Mouse (Mus musculus): ENCODE results near the gene Tnrc6b. TPM values are rescaled to one million over a fixed set of nuclear protein-coding genes. Genes with fewer than 3 reads are reported as not detected.

Gene Tnrc6b
- total and polyA plus RNA-seq, 3 experiments: 14.2 to 146 (median 24.5) TPM

GRCm38 (mm10) chr15:80683990-80684389 lies 27.1 kb upstream of the Tnrc6b start:
- peaks cover 87% of the 10 kb centered on the region for H3K27me3 ChIP-seq (ENCODE audit: insufficient read depth, low read length)
- H3K4me3 ChIP-seq (ENCODE audit: low read depth, low read length): no peak overlapping the region
- ATAC-seq (ENCODE audit: extremely low read depth, insufficient number of reproducible peaks, low FRiP score, poor library complexity, severe bottlenecking): no peak
- peaks cover 7% of the 10 kb centered on the region for H3K4me1 ChIP-seq (ENCODE audit: insufficient read depth, low read depth, low read length)
- no peak for TF ChIP-seq POLR2AphosphoS5 (IDR thresholded peaks at IDR 0.05; ENCODE audit: insufficient replicate concordance, low read depth, low read length)
- no peak for TF ChIP-seq GATA1 (IDR thresholded peaks at IDR 0.05; ENCODE audit: borderline replicate concordance, low read length)
- no peak for TF ChIP-seq GATA2 (IDR thresholded peaks at IDR 0.05; ENCODE audit: borderline replicate concordance, low read depth, low read length)
- no peak for TF ChIP-seq CTCF (IDR thresholded peaks at IDR 0.05; ENCODE audit: low read depth, low read length)
- no peak for TF ChIP-seq TAL1 (conservative IDR thresholded peaks at IDR 0.05; ENCODE audit: low read depth, low read length)
- no peak for DNase-seq (ENCODE audit: low spot score)
- no peaks in the 10 kb centered on the region for H3K9me3 ChIP-seq (replicated peaks)
- H3K36me3 ChIP-seq (replicated peaks): no peaks in the 10 kb centered on the region

GRCm38 (mm10) chr15:80684786-80685602 lies 26.1 kb upstream of the Tnrc6b start:
- DNase-seq (ENCODE audit: low spot score) (no peak), ATAC-seq (ENCODE audit: extremely low read depth, insufficient number of reproducible peaks, low FRiP score, poor library complexity, severe bottlenecking) (no peak)
- Histone ChIP-seq H3K36me3 (replicated peaks) (no peaks in the 10 kb centered on the region), H3K27me3 (ENCODE audit: insufficient read depth, low read length) (peaks cover 85% of the 10 kb centered on the region), H3K4me3 (ENCODE audit: low read depth, low read length) (no peak overlapping the region), H3K4me1 (ENCODE audit: insufficient read depth, low read depth, low read length) (peaks cover 11% of the 10 kb centered on the region), H3K9me3 (replicated peaks) (no peaks in the 10 kb centered on the region)
- TF ChIP-seq GATA1 (IDR thresholded peaks at IDR 0.05; ENCODE audit: borderline replicate concordance, low read length) (no peak), TAL1 (conservative IDR thresholded peaks at IDR 0.05; ENCODE audit: low read depth, low read length) (no peak), CTCF (IDR thresholded peaks at IDR 0.05; ENCODE audit: low read depth, low read length) (no peak), GATA2 (IDR thresholded peaks at IDR 0.05; ENCODE audit: borderline replicate concordance, low read depth, low read length) (no peak), POLR2AphosphoS5 (IDR thresholded peaks at IDR 0.05; ENCODE audit: insufficient replicate concordance, low read depth, low read length) (no peak)

- no peak for DNase-seq (ENCODE audit: low spot score)
- TF ChIP-seq CTCF (IDR thresholded peaks at IDR 0.05; ENCODE audit: low read depth, low read length) (no peak), GATA1 (IDR thresholded peaks at IDR 0.05; ENCODE audit: borderline replicate concordance, low read length) (no peak), GATA2 (IDR thresholded peaks at IDR 0.05; ENCODE audit: borderline replicate concordance, low read depth, low read length) (no peak), TAL1 (conservative IDR thresholded peaks at IDR 0.05; ENCODE audit: low read depth, low read length) (no peak), POLR2AphosphoS5 (IDR thresholded peaks at IDR 0.05; ENCODE audit: insufficient replicate concordance, low read depth, low read length) (no peak)
- Histone ChIP-seq H3K4me1 (ENCODE audit: insufficient read depth, low read depth, low read length) (peaks cover 11% of the 10 kb centered on the region), H3K9me3 (replicated peaks) (no peaks in the 10 kb centered on the region), H3K4me3 (ENCODE audit: low read depth, low read length) (no peak overlapping the region), H3K36me3 (replicated peaks) (no peaks in the 10 kb centered on the region), H3K27me3 (ENCODE audit: insufficient read depth, low read length) (peaks cover 85% of the 10 kb centered on the region)
- ATAC-seq (ENCODE audit: extremely low read depth, insufficient number of reproducible peaks, low FRiP score, poor library complexity, severe bottlenecking): no peak
These were observed 25.6 kb upstream of the Tnrc6b start for GRCm38 (mm10) chr15:80685603-80685895.

GRCm38 (mm10) chr15:80688536-80688935 lies 22.6 kb upstream of the Tnrc6b start:
- Histone ChIP-seq H3K27me3 (ENCODE audit: insufficient read depth, low read length) (peaks cover 85% of the 10 kb centered on the region), H3K9me3 (replicated peaks) (no peaks in the 10 kb centered on the region), H3K36me3 (replicated peaks) (no peaks in the 10 kb centered on the region), H3K4me1 (ENCODE audit: insufficient read depth, low read depth, low read length) (peaks cover 14% of the 10 kb centered on the region), H3K4me3 (ENCODE audit: low read depth, low read length) (no peak overlapping the region)
- DNase-seq (ENCODE audit: low spot score) (no peak), ATAC-seq (ENCODE audit: extremely low read depth, insufficient number of reproducible peaks, low FRiP score, poor library complexity, severe bottlenecking) (peak; percentile 34; the same call in 1 of the 2 replicates)
- no peak for TF ChIP-seq POLR2AphosphoS5 (IDR thresholded peaks at IDR 0.05; ENCODE audit: insufficient replicate concordance, low read depth, low read length)
- no peak for TF ChIP-seq CTCF (IDR thresholded peaks at IDR 0.05; ENCODE audit: low read depth, low read length)
- TF ChIP-seq GATA2 (IDR thresholded peaks at IDR 0.05; ENCODE audit: borderline replicate concordance, low read depth, low read length): no peak
- no peak for TF ChIP-seq GATA1 (IDR thresholded peaks at IDR 0.05; ENCODE audit: borderline replicate concordance, low read length)
- TF ChIP-seq TAL1 (conservative IDR thresholded peaks at IDR 0.05; ENCODE audit: low read depth, low read length): no peak

- no peak for DNase-seq (ENCODE audit: low spot score)
- H3K27me3 ChIP-seq (ENCODE audit: insufficient read depth, low read length): peaks cover 85% of the 10 kb centered on the region
- TF ChIP-seq CTCF (IDR thresholded peaks at IDR 0.05; ENCODE audit: low read depth, low read length) (no peak), TAL1 (conservative IDR thresholded peaks at IDR 0.05; ENCODE audit: low read depth, low read length) (no peak), GATA1 (IDR thresholded peaks at IDR 0.05; ENCODE audit: borderline replicate concordance, low read length) (no peak), GATA2 (IDR thresholded peaks at IDR 0.05; ENCODE audit: borderline replicate concordance, low read depth, low read length) (no peak), POLR2AphosphoS5 (IDR thresholded peaks at IDR 0.05; ENCODE audit: insufficient replicate concordance, low read depth, low read length) (no peak)
These were observed 17.6 kb upstream of the Tnrc6b start for GRCm38 (mm10) chr15:80693492-80693891.

GRCm38 (mm10) chr15:80694125-80694910 lies 16.8 kb upstream of the Tnrc6b start:
- 0 out of 2 replicates have a peak, but pooled peaks cover 2% of the 10 kb centered on the region for H3K9me3 ChIP-seq (replicated peaks)
- ATAC-seq (ENCODE audit: extremely low read depth, insufficient number of reproducible peaks, low FRiP score, poor library complexity, severe bottlenecking) (no peak), DNase-seq (ENCODE audit: low spot score) (peak; percentile 33)
- H3K27me3 ChIP-seq (ENCODE audit: insufficient read depth, low read length): peaks cover 86% of the 10 kb centered on the region
- H3K4me3 ChIP-seq (ENCODE audit: low read depth, low read length): no peak overlapping the region
- TF ChIP-seq POLR2AphosphoS5 (IDR thresholded peaks at IDR 0.05; ENCODE audit: insufficient replicate concordance, low read depth, low read length): no peak
- no peak for TF ChIP-seq GATA2 (IDR thresholded peaks at IDR 0.05; ENCODE audit: borderline replicate concordance, low read depth, low read length)
- peak; percentile 36 for TF ChIP-seq CTCF (IDR thresholded peaks at IDR 0.05; ENCODE audit: low read depth, low read length)
- no peaks in the 10 kb centered on the region for H3K36me3 ChIP-seq (replicated peaks)
- H3K4me1 ChIP-seq (ENCODE audit: insufficient read depth, low read depth, low read length): peaks cover 11% of the 10 kb centered on the region

More at GRCm38 (mm10) chr15:80693492-80693891, 17.6 kb upstream of the Tnrc6b start:
- Histone ChIP-seq H3K4me1 (ENCODE audit: insufficient read depth, low read depth, low read length) (peaks cover 16% of the 10 kb centered on the region), H3K4me3 (ENCODE audit: low read depth, low read length) (no peak overlapping the region), H3K36me3 (replicated peaks) (no peaks in the 10 kb centered on the region), H3K9me3 (replicated peaks) (0 out of 2 replicates have a peak, but pooled peaks cover 2% of the 10 kb centered on the region)
- ATAC-seq (ENCODE audit: extremely low read depth, insufficient number of reproducible peaks, low FRiP score, poor library complexity, severe bottlenecking): no peak
